ENCODE assay signal across 8 mouse cellular contexts in the genomic region with DNA sequence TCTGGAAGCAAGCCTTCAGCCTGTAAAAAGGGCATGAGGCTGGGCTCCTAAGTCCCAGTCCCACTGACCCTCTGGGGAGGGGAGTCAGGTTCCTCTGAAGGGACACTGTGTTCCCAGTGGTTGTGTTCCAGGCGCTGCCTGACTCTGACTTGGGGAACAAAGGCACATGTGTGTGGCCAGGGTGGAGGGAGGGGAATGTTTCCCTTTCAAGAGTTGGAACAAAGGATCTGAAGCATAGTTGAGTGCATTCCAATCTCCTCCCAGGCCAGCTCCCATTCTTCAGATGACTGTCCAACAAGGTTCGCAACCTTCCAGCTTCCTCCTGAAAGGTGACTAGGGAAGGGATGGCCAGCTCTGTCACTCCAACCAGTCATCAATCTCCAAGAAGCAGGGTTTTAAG. TPM values are rescaled to one million over a fixed set of nuclear protein-coding genes. Genes with fewer than 3 reads are reported as not detected.
A peak's percentile ranks its signal among the peaks of the same experiment; 100 is the strongest.
DNase-seq lines count a peak whose midpoint lies in the region; ATAC-seq lines count a peak whose summit lies in the region.

No protein-coding gene starts in this region.

- H3K27ac ChIP-seq in forebrain, embryonic 14.5 days (ENCODE audit: low read depth, low read length): peak overlapping the region; percentile 39; the same call in 1 of the 2 replicates
- peak overlapping the region; percentile 74 for H3K27ac ChIP-seq in hindbrain, embryonic 13.5 days
- peak overlapping the region; percentile 44; the same call in 1 of the 2 replicates for H3K27ac ChIP-seq in midbrain, embryonic 15.5 days

- peaks cover 29% of the 10 kb centered on the region for H3K36me3 ChIP-seq in forebrain, embryonic 14.5 days (ENCODE audit: control insufficient read depth, insufficient read depth, low read length)
- peaks cover 21% of the 10 kb centered on the region for H3K36me3 ChIP-seq in hindbrain, embryonic 13.5 days
- peaks cover 10% of the 10 kb centered on the region; the same call in 1 of the 2 replicates for H3K36me3 ChIP-seq in midbrain, embryonic 15.5 days (replicated peaks)

- intact Hi-C loops in left cerebral cortex, postnatal 36 days (cut with DNase I): no loop called here

- H3K9me3 ChIP-seq in forebrain, embryonic 14.5 days (replicated peaks; ENCODE audit: control insufficient read depth, low read length): no peaks in the 10 kb centered on the region
- H3K9me3 ChIP-seq in hindbrain, embryonic 13.5 days: no peaks in the 10 kb centered on the region
- H3K9me3 ChIP-seq in midbrain, embryonic 15.5 days: no peaks in the 10 kb centered on the region

- H3K4me1 ChIP-seq in forebrain, embryonic 14.5 days (ENCODE audit: control insufficient read depth, insufficient read depth, low read length): peaks cover 28% of the 10 kb centered on the region
- H3K4me1 ChIP-seq in hindbrain, embryonic 13.5 days (replicated peaks): peaks cover 89% of the 10 kb centered on the region
- peaks cover 65% of the 10 kb centered on the region for H3K4me1 ChIP-seq in midbrain, embryonic 15.5 days

- no peak overlapping the region for H3K4me2 ChIP-seq in forebrain, embryonic 14.5 days (ENCODE audit: low read length)
- H3K4me2 ChIP-seq in hindbrain, embryonic 13.5 days: 0 out of 2 replicates have a peak overlapping the region, but pooled peaks have one; percentile 13
- no peak overlapping the region for H3K4me2 ChIP-seq in midbrain, embryonic 15.5 days

- H3K4me3 ChIP-seq in forebrain, embryonic 14.5 days (ENCODE audit: low read depth, low read length): no peak overlapping the region
- H3K4me3 ChIP-seq in hindbrain, embryonic 13.5 days: no peak overlapping the region
- no peak overlapping the region for H3K4me3 ChIP-seq in midbrain, embryonic 15.5 days

- 16% methylated on average over 2 of the region's 2 CpGs for WGBS in forebrain, embryonic 14.5 days
- 6% methylated on average over 2 of the region's 2 CpGs for WGBS in hindbrain, embryonic 13.5 days
- 7% methylated on average over 2 of the region's 2 CpGs for WGBS in midbrain, embryonic 15.5 days

- no peak for ATAC-seq in forebrain, embryonic 14.5 days
- 0 out of 2 replicates have a peak, but pooled peaks have one; percentile 66 for ATAC-seq in hindbrain, embryonic 13.5 days (ENCODE audit: low FRiP score)
- 0 out of 2 replicates have a peak, but pooled peaks have one; percentile 35 for ATAC-seq in midbrain, embryonic 15.5 days (replicated peaks)
- ATAC-seq in monocyte, adult 5-6 weeks (replicated peaks; ENCODE audit: insufficient number of reproducible peaks, low FRiP score, low TSS enrichment, poor library complexity, severe bottlenecking): no peak

- peak; percentile 62 for DNase-seq in cerebellum, adult 9-11 months
- DNase-seq in cerebellum, postnatal 25 days: no peak
- peak; percentile 99 for DNase-seq in R1 (ENCODE audit: low read depth, low spot score)
- DNase-seq in forebrain, embryonic 14.5 days (ENCODE audit: low spot score): peak; percentile 24
- DNase-seq in left cerebral cortex, postnatal 36 days (ENCODE audit: low spot score in 2 of 2): peak; percentile 34 to 40

- no peaks in the 10 kb centered on the region for H3K27me3 ChIP-seq in forebrain, embryonic 14.5 days (replicated peaks; ENCODE audit: control insufficient read depth, insufficient read depth, low read length)
- H3K27me3 ChIP-seq in hindbrain, embryonic 13.5 days: no peaks in the 10 kb centered on the region
- no peaks in the 10 kb centered on the region for H3K27me3 ChIP-seq in midbrain, embryonic 15.5 days (replicated peaks)

- peak overlapping the region; percentile 1; the same call in 1 of the 2 replicates for H3K9ac ChIP-seq in forebrain, embryonic 14.5 days (ENCODE audit: low read length)
- H3K9ac ChIP-seq in hindbrain, embryonic 13.5 days: no peak overlapping the region
- H3K9ac ChIP-seq in midbrain, embryonic 15.5 days: no peak overlapping the region

RNA-seq across cellular contexts. Expression of a gene that starts 11.2 kb away (rescaled TPM):
- 179 and 189 TPM in 2 replicates for polyA plus RNA-seq in forebrain, embryonic 14.5 days (2014; fragmentation: Nextera tagmentation; extraction: Ambion mirVana)
- polyA plus RNA-seq in hindbrain, embryonic 13.5 days (2015; fragmentation: Nextera tagmentation; extraction: Ambion mirVana): 173 and 179 TPM in 2 replicates
- total RNA-seq in left cerebral cortex, postnatal 36 days (2021): 100 to 1,000 TPM; 128 to 133 TPM
- polyA plus RNA-seq in midbrain, embryonic 15.5 days (2015; fragmentation: Nextera tagmentation; extraction: Ambion mirVana): 195 and 197 TPM in 2 replicates
- 11.8 to 39.0 TPM (median 21.7 TPM) in 3 replicates for total RNA-seq in monocyte, adult 5-6 weeks (2017)

RNA-seq across cellular contexts. Expression of a gene that starts 27.4 kb away (rescaled TPM):
- polyA plus RNA-seq in forebrain, embryonic 14.5 days (2014; fragmentation: Nextera tagmentation; extraction: Ambion mirVana): 70.1 and 81.5 TPM in 2 replicates
- 21.9 and 24.8 TPM in 2 replicates for polyA plus RNA-seq in hindbrain, embryonic 13.5 days (2015; fragmentation: Nextera tagmentation; extraction: Ambion mirVana)
- 1 to 10 TPM; 3.2 to 3.6 TPM for total RNA-seq in left cerebral cortex, postnatal 36 days (2021)
- 12.9 and 14.6 TPM in 2 replicates for polyA plus RNA-seq in midbrain, embryonic 15.5 days (2015; fragmentation: Nextera tagmentation; extraction: Ambion mirVana)
- total RNA-seq in monocyte, adult 5-6 weeks (2017): 1.1 to 2.7 TPM (median 1.6 TPM) in 3 replicates

Comparison
In these comparisons a context has a peak if more than half of its experiments do, and no peak if none do; other contexts are left out.
1. DNase-seq: peak in cerebellum, adult 9-11 months (single experiment), R1 (single experiment), forebrain, embryonic 14.5 days (single experiment) and left cerebral cortex, postnatal 36 days (2 of 2); none in cerebellum, postnatal 25 days (0 of 2).
2. ATAC-seq: peak in hindbrain, embryonic 13.5 days (single experiment) and midbrain, embryonic 15.5 days (single experiment); none in forebrain, embryonic 14.5 days (single experiment) and monocyte, adult 5-6 weeks (single experiment).
3. Peak in every context shown above with its lines, with median percentiles within 50 percentile points of each other: H3K27ac ChIP-seq.